Mouse (Mus musculus): ENCODE measurements around the gene Med13l. TPM values are rescaled to one million over a fixed set of nuclear protein-coding genes. Genes with fewer than 3 reads are reported as not detected.

Gene Med13l
- polyA plus RNA-seq, 1 experiment from 2014 or later, result 9.8 TPM

- no peak overlapping the region; the same call in 1 of the 2 replicates for H3K9ac ChIP-seq (ENCODE audit: low read length)
- H3K27ac ChIP-seq (ENCODE audit: low read depth, low read length), result no peak overlapping the region
- ATAC-seq (ENCODE audit: low FRiP score) (no peak), DNase-seq (ENCODE audit: low spot score, missing footprints) (no peak)
- H3K4me1 ChIP-seq (ENCODE audit: control insufficient read depth, insufficient read depth, low read length), result peaks cover 16% of the 10 kb centered on the region
- no peaks in the 10 kb centered on the region for H3K27me3 ChIP-seq (ENCODE audit: control insufficient read depth, insufficient read depth, low read length)
- WGBS, result 73% methylated on average over 5 of the region's 5 CpGs
- no peaks in the 10 kb centered on the region for H3K9me3 ChIP-seq (ENCODE audit: control insufficient read depth, low read length)
- no peak overlapping the region for H3K4me2 ChIP-seq
- no peak overlapping the region for H3K4me3 ChIP-seq (ENCODE audit: low read depth, low read length)
- H3K36me3 ChIP-seq (ENCODE audit: control insufficient read depth, insufficient read depth, low read length), result no peaks in the 10 kb centered on the region
These were observed 50.0 kb downstream of the Med13l start for GRCm38 (mm10) chr5:118610468-118610867.

- no peak for DNase-seq (ENCODE audit: low spot score, missing footprints)
- Histone ChIP-seq H3K36me3 (ENCODE audit: control insufficient read depth, insufficient read depth, low read length) (no peaks in the 10 kb centered on the region), H3K27ac (ENCODE audit: low read depth, low read length) (no peak overlapping the region; the same call in 1 of the 2 replicates), H3K9me3 (ENCODE audit: control insufficient read depth, low read length) (no peaks in the 10 kb centered on the region), H3K27me3 (ENCODE audit: control insufficient read depth, insufficient read depth, low read length) (no peaks in the 10 kb centered on the region), H3K4me2 (no peak overlapping the region), H3K9ac (ENCODE audit: low read length) (no peak overlapping the region), H3K4me3 (ENCODE audit: low read depth, low read length) (no peak overlapping the region), H3K4me1 (ENCODE audit: control insufficient read depth, insufficient read depth, low read length) (peaks cover 16% of the 10 kb centered on the region)
- 73% methylated on average over 13 of the region's 13 CpGs for WGBS
- no peak for ATAC-seq (ENCODE audit: low FRiP score)
These were observed 52.6 kb downstream of the Med13l start for GRCm38 (mm10) chr5:118612956-118613631.

- no peak overlapping the region for H3K27ac ChIP-seq (ENCODE audit: low read depth, low read length)
- WGBS, result 57% methylated on average over 2 of the region's 2 CpGs
- no peak overlapping the region for H3K4me3 ChIP-seq (ENCODE audit: low read depth, low read length)
- peaks cover 21% of the 10 kb centered on the region for H3K4me1 ChIP-seq (ENCODE audit: control insufficient read depth, insufficient read depth, low read length)
- no peak overlapping the region for H3K4me2 ChIP-seq
- H3K27me3 ChIP-seq (ENCODE audit: control insufficient read depth, insufficient read depth, low read length), result no peaks in the 10 kb centered on the region
- ATAC-seq (ENCODE audit: low FRiP score) (no peak), DNase-seq (ENCODE audit: low spot score, missing footprints) (no peak)
- H3K9me3 ChIP-seq (ENCODE audit: control insufficient read depth, low read length), result no peaks in the 10 kb centered on the region
- no peaks in the 10 kb centered on the region for H3K36me3 ChIP-seq (ENCODE audit: control insufficient read depth, insufficient read depth, low read length)
- no peak overlapping the region for H3K9ac ChIP-seq (ENCODE audit: low read length)
These were observed 53.2 kb downstream of the Med13l start for GRCm38 (mm10) chr5:118613704-118614103.

GRCm38 (mm10) chr5:118614116-118614515 lies 53.6 kb downstream of the Med13l start:
- Histone ChIP-seq H3K27ac (ENCODE audit: low read depth, low read length) (no peak overlapping the region), H3K36me3 (ENCODE audit: control insufficient read depth, insufficient read depth, low read length) (no peaks in the 10 kb centered on the region), H3K27me3 (ENCODE audit: control insufficient read depth, insufficient read depth, low read length) (no peaks in the 10 kb centered on the region), H3K9ac (ENCODE audit: low read length) (no peak overlapping the region), H3K9me3 (ENCODE audit: control insufficient read depth, low read length) (no peaks in the 10 kb centered on the region), H3K4me2 (no peak overlapping the region), H3K4me3 (ENCODE audit: low read depth, low read length) (no peak overlapping the region), H3K4me1 (ENCODE audit: control insufficient read depth, insufficient read depth, low read length) (peaks cover 25% of the 10 kb centered on the region)
- ATAC-seq (ENCODE audit: low FRiP score) (no peak), DNase-seq (ENCODE audit: low spot score, missing footprints) (no peak)
- WGBS, result 65% methylated on average over 8 of the region's 8 CpGs

GRCm38 (mm10) chr5:118614571-118614981 lies 54.1 kb downstream of the Med13l start:
- Histone ChIP-seq H3K4me1 (ENCODE audit: control insufficient read depth, insufficient read depth, low read length) (peaks cover 29% of the 10 kb centered on the region), H3K9ac (ENCODE audit: low read length) (no peak overlapping the region), H3K27ac (ENCODE audit: low read depth, low read length) (no peak overlapping the region), H3K36me3 (ENCODE audit: control insufficient read depth, insufficient read depth, low read length) (no peaks in the 10 kb centered on the region), H3K27me3 (ENCODE audit: control insufficient read depth, insufficient read depth, low read length) (no peaks in the 10 kb centered on the region), H3K4me3 (ENCODE audit: low read depth, low read length) (no peak overlapping the region), H3K4me2 (no peak overlapping the region), H3K9me3 (ENCODE audit: control insufficient read depth, low read length) (no peaks in the 10 kb centered on the region)
- DNase-seq (ENCODE audit: low spot score, missing footprints) (no peak), ATAC-seq (ENCODE audit: low FRiP score) (no peak)
- WGBS, result 74% methylated on average over 2 of the region's 2 CpGs

GRCm38 (mm10) chr5:118618963-118619610 lies 58.6 kb downstream of the Med13l start:
- 20% methylated on average over 12 of the region's 12 CpGs for WGBS

GRCm38 (mm10) chr5:118619801-118620200 lies 59.3 kb downstream of the Med13l start:
- Histone ChIP-seq H3K9me3 (ENCODE audit: control insufficient read depth, low read length) (no peaks in the 10 kb centered on the region), H3K4me3 (ENCODE audit: low read depth, low read length) (no peak overlapping the region), H3K4me1 (ENCODE audit: control insufficient read depth, insufficient read depth, low read length) (peaks cover 35% of the 10 kb centered on the region), H3K4me2 (no peak overlapping the region), H3K9ac (ENCODE audit: low read length) (no peak overlapping the region), H3K36me3 (ENCODE audit: control insufficient read depth, insufficient read depth, low read length) (no peaks in the 10 kb centered on the region), H3K27ac (ENCODE audit: low read depth, low read length) (peak overlapping the region; percentile 41), H3K27me3 (ENCODE audit: control insufficient read depth, insufficient read depth, low read length) (no peaks in the 10 kb centered on the region)
- WGBS, result 37% methylated on average over 7 of the region's 7 CpGs
- ATAC-seq (ENCODE audit: low FRiP score) (peak; percentile 87), DNase-seq (ENCODE audit: low spot score, missing footprints) (peak; percentile 90)

More at GRCm38 (mm10) chr5:118618963-118619610, 58.6 kb downstream of the Med13l start:
- Histone ChIP-seq H3K4me2 (peak overlapping the region; percentile 26; the same call in 1 of the 2 replicates), H3K4me3 (ENCODE audit: low read depth, low read length) (no peak overlapping the region), H3K4me1 (ENCODE audit: control insufficient read depth, insufficient read depth, low read length) (peaks cover 35% of the 10 kb centered on the region), H3K9me3 (ENCODE audit: control insufficient read depth, low read length) (no peaks in the 10 kb centered on the region), H3K27me3 (ENCODE audit: control insufficient read depth, insufficient read depth, low read length) (no peaks in the 10 kb centered on the region), H3K36me3 (ENCODE audit: control insufficient read depth, insufficient read depth, low read length) (no peaks in the 10 kb centered on the region), H3K27ac (ENCODE audit: low read depth, low read length) (peak overlapping the region; percentile 72), H3K9ac (ENCODE audit: low read length) (0 out of 2 replicates have a peak overlapping the region, but pooled peaks have one; percentile 7)
- ATAC-seq (ENCODE audit: low FRiP score) (peak; percentile 50; the same call in 1 of the 2 replicates), DNase-seq (ENCODE audit: low spot score, missing footprints) (no peak)

- peak; percentile 40; the same call in 1 of the 2 replicates for ATAC-seq (ENCODE audit: low FRiP score)
These were observed 59.9 kb downstream of the Med13l start for GRCm38 (mm10) chr5:118620330-118620910.

GRCm38 (mm10) chr5:118621877-118622276 lies 61.4 kb downstream of the Med13l start:
- ATAC-seq (ENCODE audit: low FRiP score), result no peak
- H3K4me1 ChIP-seq (ENCODE audit: control insufficient read depth, insufficient read depth, low read length), result peaks cover 35% of the 10 kb centered on the region
- H3K27ac ChIP-seq (ENCODE audit: low read depth, low read length), result no peak overlapping the region
- H3K36me3 ChIP-seq (ENCODE audit: control insufficient read depth, insufficient read depth, low read length), result no peaks in the 10 kb centered on the region
- no peak overlapping the region for H3K4me3 ChIP-seq (ENCODE audit: low read depth, low read length)
- H3K4me2 ChIP-seq, result no peak overlapping the region
- no peak overlapping the region for H3K9ac ChIP-seq (ENCODE audit: low read length)
- 75% methylated on average over 4 of the region's 4 CpGs for WGBS
- no peak for DNase-seq (ENCODE audit: low spot score, missing footprints)
- H3K27me3 ChIP-seq (ENCODE audit: control insufficient read depth, insufficient read depth, low read length), result no peaks in the 10 kb centered on the region
- H3K9me3 ChIP-seq (ENCODE audit: control insufficient read depth, low read length), result no peaks in the 10 kb centered on the region

More at GRCm38 (mm10) chr5:118620330-118620910, 59.9 kb downstream of the Med13l start:
- H3K9ac ChIP-seq (ENCODE audit: low read length), result no peak overlapping the region; the same call in 1 of the 2 replicates
- no peaks in the 10 kb centered on the region for H3K36me3 ChIP-seq (ENCODE audit: control insufficient read depth, insufficient read depth, low read length)
- no peaks in the 10 kb centered on the region for H3K9me3 ChIP-seq (ENCODE audit: control insufficient read depth, low read length)
- no peaks in the 10 kb centered on the region for H3K27me3 ChIP-seq (ENCODE audit: control insufficient read depth, insufficient read depth, low read length)
- no peak overlapping the region for H3K4me2 ChIP-seq
- DNase-seq (ENCODE audit: low spot score, missing footprints), result no peak
- peaks cover 35% of the 10 kb centered on the region for H3K4me1 ChIP-seq (ENCODE audit: control insufficient read depth, insufficient read depth, low read length)
- H3K27ac ChIP-seq (ENCODE audit: low read depth, low read length), result peak overlapping the region; percentile 13; the same call in 1 of the 2 replicates
- 88% methylated on average over 7 of the region's 7 CpGs for WGBS
- no peak overlapping the region for H3K4me3 ChIP-seq (ENCODE audit: low read depth, low read length)

All from midbrain, embryonic 11.5 days (tissue).